Mouse (Mus musculus) v-Abl transformed pro-B cells (cell line): ENCODE results near the gene Wdr77.
"Not testable (repeated sequence)": the region's sequence is repeated elsewhere in the genome, so short reads cannot be mapped to it uniquely, and the experiment has no call there.

Experiments used
- in situ Hi-C, 2 experiments: fragments of 400-800 bp; cut with MboI; formaldehyde crosslinking; loops; one replicate each; pipeline ENCODE4 v1.15.1; 2025; ENCODE audit not compliant: unreplicated experiment in 2 of 2

Gene Wdr77

DNA sequence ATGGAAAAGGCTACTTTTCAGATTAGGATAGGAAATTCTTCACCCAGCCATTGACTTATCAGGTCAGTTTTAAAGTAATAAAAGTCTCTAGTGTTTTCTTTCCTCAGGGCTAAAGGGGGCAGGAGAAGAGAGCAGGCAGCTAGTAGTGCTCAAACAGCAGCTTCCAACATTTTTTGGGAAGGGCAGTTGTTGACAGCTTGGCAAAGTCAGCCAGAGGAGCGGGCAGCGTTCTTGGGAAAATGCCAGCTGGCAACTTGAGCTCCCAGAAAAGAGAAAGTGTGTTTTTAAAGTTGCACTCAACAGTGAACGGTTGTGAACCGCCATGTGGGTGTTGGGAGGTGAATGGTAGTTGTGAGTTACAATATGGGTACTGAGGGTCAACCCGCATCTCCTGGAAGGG is 24.1 kb upstream of the Wdr77 start:
- in situ Hi-C loops: no loop called here

DNA sequence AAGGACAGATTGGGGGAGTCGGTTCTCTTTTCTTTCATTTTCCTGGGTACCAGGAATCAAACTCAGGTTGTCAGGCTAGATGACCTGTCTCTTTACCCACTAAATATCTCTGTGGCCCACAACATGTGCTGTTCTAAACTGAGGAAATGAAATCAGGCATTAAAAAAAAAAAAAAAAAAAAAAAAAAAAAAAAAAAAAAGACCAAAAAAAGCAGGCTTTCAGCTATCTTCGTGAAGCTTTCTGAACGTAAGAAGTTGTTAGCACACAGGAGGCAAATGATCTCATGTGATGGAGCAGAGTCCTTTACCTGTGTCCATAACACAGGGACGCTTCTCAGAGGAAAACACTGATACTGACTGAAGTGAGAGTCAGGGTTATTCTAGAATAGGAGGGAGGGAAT is 23.1 kb upstream of the Wdr77 start:
- in situ Hi-C loops: no loop called here

DNA sequence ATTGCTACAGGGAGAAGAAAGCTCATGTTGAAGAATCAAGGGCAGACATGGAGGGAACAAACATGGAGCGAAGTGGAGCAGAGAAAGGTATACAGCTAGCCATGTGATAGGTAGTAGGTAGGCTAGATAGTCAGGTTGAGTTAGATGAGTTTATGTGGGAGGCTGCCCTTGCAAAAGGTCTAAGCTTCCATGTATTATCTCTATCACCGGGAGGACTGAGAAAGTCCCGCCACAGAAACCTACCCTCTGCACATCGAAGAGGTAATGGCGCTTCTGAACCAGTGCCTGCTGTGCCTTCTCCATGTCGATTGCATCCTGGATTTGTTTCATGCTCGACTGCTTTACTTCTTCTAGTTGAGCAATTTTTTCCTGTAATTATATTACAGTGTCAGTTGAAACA is 7.8 kb upstream of the Wdr77 start:
- in situ Hi-C loops: loop anchor here in 1 of 2 experiments (10.0 kb wide), 1 partner anchor 157 kb away; no protein-coding TSS in a partner anchor

DNA sequence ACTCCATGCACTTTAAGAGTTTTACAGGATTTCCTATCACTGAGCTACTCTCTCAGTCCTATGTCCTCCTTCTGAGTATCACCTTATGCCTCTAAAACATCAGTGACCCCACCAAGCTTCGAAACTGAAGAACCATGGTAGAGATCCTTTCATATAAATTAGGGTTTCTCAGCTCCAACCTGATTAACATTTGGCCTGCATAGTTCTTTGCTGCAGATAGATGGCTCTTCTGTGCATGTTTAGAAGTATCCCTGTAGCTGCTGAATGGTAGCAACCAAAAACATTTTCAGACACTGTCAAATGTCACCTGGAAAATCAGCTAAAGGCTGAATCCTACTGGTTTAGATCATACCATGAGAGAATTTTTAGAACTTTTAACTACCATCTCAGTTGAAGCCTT is 1.9 kb upstream of the Wdr77 start:
- in situ Hi-C loops: loop anchor here in 1 of 2 experiments (10.0 kb wide), 1 partner anchor 162 kb away; no protein-coding TSS in a partner anchor

DNA sequence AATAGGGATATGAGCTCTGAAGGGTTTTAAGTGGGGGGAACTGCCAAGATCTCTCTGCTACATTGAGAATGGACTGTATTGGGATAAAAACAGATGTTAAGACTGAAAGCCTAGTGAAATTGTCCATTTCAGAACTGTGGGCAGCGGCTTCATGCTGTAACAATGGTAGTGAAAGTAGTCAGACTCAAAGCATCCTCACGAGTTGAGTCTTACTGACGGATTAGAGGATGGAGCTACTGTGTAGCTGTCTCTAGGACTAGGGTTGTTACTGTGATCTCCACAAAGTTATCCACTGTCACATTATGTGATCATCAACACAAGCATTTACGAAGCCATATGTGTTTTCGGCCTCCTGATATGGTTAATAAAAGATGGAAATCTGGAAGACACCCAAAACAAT is 965 bp upstream of the Wdr77 start:
- in situ Hi-C loops: loop anchor here in 1 of 2 experiments (10.0 kb wide), 1 partner anchor 163 kb away; no protein-coding TSS in a partner anchor

DNA sequence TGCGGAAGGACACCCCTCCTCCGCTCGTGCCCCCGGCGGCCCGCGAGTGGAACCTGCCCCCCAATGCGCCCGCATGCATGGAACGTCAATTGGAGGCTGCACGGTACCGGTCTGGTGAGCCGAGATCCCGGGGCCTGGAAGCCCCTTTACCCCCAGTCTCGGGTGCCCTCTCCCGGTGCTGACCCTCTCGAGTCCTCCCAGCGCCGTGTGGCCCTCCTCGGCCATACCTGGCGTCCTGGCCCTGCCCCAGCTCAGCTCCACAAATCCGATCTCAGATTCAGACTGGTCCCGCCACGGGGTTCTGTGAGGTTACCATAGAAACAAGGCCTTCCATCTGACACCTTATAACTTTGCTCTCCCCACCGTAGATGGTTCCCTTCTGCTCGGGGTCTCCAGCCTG is 416 bp downstream of the Wdr77 start:
- in situ Hi-C loops: loop anchor here in 1 of 2 experiments (10.0 kb wide), 1 partner anchor 165 kb away; no protein-coding TSS in a partner anchor

DNA sequence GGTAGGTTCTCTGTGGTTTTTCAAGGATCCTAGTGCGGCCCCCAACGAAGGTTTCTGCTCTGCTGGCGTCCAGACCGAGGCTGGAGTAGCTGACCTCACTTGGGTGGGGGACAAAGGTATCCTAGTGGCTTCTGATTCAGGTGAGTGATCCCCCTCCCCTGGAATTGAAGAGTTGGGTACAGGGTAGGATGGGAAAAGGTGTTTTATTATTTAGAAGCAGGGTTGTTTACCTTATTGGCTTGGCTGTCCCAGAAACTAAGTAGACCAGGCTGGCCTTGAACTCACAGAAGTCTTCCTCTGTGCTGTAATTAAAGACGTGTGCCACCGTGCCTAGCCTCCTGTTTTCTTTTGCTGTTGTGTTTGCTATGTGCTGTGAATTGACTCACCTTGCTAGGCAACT is 830 bp downstream of the Wdr77 start, which contains the start of gene Atp5f1:
TSS of gene Atp5f1 (minus strand) at position 101 of the 400 bp plus-strand sequence.
- in situ Hi-C loops: loop anchor here in 1 of 2 experiments (10.0 kb wide), 1 partner anchor 165 kb away; no protein-coding TSS in a partner anchor

DNA sequence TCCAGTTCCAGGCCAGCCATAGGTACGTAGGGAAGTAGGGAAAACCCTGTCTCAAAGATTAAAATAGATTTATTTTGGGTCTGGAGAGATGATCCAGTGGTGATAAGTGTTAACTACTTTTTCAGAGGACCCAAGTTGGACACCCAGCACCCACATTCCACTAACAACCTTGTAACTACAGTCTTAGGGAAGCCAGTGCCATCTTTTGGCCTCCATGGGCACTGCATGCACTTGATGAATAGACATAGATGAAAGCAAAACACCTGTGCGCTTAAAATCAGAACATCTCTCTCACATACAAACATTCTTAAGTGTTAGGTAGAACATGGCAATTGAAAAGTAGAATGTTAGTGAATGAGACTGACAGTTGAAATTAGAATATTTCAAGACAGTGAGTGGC is 1.5 kb downstream of the Wdr77 start:
- in situ Hi-C loops: no loop called here

DNA sequence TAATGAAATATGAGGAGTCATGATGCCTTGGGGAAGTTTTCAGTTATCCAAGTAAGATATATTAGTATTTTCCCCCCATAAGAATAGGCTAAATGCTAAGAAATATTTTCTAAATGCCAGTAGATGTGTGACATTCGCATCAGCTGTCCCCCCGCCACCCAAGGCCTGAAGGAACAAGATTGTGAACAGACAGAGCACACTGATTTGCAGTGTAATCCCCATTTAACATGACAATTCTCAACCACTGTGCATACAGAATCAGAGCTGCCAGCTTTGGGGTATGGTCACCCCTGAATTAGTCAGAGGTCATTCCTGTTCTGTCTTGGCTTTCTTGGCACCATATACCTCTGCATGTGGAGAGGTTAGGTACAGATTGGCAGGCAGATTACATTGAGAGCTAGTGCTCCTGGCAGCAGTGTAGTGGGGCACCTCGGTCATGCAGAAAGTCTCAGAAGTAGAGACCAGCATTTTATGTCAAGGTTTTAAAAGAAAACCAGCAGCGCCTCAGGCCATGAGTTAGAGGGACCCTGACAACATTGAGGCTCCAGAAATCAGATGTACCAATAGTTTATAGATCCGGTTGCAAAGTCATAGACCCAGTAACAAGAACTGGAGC is 12.8 kb downstream of the Wdr77 start:
- in situ Hi-C loops: no loop called here

DNA sequence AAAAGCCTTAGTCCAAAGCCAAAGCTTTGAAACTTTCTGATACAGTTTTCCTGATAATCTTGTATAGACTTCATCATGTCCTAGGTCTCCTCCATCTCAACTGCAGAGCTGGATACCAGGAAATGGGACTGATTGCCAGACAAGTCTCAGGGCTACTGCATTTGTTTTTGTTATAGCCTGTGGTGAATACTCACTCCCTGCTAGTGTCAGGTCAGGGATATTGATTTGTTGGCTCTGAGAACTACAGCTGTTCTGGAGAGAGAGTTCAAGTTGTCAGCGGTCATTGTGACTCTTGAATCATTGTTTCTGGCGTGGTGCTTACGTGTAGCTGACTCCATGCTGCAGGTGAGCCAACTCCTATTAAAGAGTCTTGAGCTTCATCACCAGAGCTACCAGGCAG is 14.2 kb downstream of the Wdr77 start, which contains the start of gene Ovgp1:
TSS of gene Ovgp1 (plus strand) at position 301 of the 400 bp plus-strand sequence.
- in situ Hi-C loops: no loop called here

DNA sequence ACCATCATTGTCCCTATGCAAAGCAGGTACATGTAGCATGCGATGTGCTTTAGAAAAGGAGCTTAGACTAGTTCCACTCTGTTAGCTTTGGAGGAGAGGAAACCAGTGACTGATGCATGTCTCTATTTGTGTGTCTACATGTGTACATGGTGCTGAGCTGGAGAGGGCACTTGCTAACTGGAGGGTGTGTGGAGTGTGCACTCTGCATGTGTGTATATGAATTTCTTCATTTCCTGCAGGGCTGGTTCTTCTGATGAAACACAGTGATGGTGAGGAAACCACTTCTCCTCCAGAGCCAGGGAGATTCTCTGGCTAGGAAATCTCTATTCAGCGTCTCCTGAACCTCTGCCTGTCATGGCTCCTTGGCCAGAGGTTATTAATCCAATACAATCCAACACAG is 15.0 kb downstream of the Wdr77 start:
- in situ Hi-C loops: no loop called here

DNA sequence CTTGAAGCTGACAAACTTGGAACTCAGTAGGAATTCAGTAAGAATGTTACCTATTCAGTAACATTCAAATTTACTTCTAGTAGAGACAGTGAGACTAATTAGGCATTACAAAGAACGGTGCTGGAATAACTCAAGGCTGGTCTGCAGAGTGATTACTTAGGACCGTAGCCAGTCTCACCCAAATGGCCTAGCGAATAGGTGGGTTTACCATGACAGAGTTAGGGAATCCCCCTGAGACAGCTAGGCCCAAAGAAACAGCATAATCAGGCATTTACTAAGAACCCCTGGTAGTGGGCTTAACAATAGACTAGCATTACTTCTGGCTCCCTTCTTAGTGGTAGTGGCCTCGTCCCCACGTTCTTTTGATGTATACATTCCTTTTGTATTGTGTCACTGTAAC is 30.4 kb downstream of the Wdr77 start:
- in situ Hi-C loops: loop anchor here (5.0 to 25.0 kb wide), 5 partner anchors 458 to 1098 kb away; no protein-coding TSS in a partner anchor

DNA sequence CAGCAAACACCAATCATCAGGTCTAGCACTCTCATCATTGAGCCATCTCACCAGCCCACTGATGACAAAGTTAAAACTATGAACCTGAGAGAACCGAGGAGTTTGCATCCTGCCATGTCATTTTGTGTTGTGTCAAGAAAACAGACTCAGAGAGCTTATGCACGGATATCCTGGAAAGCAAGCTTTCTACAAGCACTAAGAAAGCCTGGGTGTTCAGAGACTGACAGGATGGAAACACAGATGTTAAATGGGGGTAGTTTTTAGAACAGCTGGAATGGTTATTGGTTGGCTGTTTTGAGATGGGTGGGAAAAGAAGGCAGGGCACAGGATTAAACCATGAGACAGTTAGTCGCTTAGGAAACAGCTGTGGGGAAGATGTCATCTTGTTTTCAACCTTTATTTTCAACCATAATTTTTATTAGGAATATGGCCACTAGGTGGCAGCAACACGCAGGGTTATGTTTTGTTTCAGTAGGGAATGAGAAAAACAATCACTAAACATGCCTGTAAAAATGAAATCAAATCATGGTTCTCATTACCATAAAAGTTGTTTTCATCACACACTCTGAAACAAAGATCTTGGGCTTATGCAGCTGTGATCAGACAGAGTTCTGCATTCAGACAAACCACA is 32.6 kb downstream of the Wdr77 start:
- in situ Hi-C loops: loop anchor here (5.0 to 25.0 kb wide), 5 partner anchors 456 to 1096 kb away; no protein-coding TSS in a partner anchor

DNA sequence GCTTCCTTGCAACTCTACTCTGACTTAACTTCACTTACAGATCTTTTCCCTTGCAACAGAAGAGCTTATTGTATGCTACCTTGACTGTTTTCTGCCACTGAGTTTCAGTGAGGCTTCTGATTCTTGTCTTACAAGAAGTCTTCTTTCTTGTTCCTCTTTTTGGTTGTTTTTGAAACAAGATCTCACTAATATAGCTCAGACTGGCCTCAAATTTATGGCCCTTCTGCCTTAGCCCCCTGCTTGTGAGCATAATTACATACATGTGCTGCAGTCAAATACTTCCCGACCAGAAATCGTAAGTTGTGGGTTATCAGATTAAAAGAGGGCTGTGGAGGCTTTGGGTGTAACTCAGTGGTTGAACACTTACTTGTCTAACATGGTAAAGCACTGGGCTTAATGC is 35.6 kb downstream of the Wdr77 start:
- in situ Hi-C loops: loop anchor here (5.0 to 25.0 kb wide), 5 partner anchors 453 to 1093 kb away; no protein-coding TSS in a partner anchor

DNA sequence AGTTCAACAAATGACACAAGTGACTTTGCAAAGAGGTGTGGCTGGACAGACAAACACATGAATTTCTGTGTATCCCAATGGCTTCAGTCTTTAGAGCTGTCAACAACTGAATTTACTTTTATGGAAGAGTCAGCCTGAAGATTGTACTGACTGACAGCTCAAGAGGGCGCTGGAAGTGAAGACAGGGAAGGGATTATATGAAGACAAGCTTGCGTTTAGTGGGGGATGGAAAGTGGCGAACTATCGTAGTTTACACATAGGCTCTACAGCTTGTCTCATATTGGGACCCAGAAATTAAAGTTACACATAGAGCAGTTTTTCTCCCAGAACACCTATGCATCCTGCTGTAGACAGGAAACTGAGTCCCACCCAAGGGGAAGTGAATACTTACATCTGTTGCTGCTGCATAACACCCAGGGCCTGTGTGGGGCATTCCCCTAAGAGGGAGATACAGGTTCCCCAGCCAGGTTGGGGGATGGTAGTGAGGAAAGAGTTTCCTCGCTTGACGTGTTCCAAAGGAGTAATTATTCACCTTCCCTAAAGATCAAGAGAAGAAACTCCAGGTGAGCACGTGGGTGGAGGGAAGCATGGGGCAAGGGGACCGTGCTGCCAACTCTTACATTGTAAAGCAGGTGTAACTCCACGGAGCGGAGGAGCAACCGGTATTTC is 41.7 kb downstream of the Wdr77 start:
- in situ Hi-C loops: no loop called here

DNA sequence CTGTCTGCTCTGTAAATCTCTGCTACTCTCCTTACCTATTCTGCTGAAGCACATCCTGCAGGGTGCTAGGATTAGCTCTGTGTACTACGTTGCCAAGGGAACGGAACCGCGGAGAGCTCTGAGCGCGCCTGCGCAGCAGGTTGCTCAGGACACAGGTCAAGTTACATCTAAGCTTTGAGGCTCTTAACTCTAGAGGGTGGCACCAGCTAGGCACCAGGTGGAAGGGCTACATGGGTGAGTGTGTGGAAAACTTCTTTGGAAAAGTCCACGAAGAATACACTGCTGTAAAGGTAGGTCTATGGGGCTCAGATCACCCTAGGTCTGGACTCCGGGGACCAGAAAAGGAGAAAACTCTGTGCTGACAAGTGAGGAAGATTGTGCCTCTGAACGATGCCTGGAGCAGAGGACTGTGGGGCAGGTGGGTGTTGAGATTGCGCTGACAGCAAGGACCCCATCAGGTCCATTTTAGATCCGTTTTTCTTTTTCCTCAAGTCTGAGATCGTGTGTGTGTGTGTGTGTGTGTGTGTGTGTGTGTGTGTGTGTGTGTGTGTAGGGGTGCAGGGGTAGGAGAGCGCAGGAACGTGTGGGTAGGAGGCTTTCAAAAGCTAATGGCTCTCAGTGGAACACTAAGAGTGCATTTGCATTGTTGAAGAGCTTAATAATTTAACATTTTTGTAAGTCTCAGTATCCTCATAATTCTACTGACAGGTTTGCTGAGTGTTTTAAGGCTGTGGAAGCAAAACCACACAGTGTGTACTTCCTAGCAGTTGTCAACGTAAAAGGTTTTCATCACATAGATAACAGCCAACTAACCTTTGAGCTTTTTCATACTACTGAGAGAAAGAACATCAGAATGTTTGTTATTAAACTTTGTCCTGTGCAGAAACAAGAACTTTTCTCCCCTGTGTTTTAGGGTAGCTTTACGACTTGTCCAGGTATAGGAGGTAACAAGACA is 42.5 kb downstream of the Wdr77 start:
- in situ Hi-C loops: no loop called here

DNA sequence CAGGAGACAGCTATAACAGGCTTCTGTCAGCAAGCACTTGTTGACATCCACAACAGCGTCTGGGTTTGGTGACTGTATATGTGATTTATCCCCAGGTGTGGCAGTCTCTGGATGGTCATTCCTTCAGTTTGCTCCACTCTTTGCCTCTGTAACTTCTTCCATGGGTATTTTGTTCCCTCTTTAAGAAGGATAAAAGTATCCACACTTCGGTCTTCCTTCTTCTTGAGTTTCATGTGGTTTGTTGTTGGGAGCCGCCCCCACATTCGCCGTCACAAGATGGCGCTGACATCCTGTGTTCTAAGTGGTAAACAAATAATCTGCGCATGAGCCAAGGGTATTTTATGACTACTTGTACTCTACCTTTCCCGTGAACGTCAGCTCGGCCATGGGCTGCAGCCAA is 44.2 kb downstream of the Wdr77 start:
- in situ Hi-C loops: not testable (repeated sequence)

DNA sequence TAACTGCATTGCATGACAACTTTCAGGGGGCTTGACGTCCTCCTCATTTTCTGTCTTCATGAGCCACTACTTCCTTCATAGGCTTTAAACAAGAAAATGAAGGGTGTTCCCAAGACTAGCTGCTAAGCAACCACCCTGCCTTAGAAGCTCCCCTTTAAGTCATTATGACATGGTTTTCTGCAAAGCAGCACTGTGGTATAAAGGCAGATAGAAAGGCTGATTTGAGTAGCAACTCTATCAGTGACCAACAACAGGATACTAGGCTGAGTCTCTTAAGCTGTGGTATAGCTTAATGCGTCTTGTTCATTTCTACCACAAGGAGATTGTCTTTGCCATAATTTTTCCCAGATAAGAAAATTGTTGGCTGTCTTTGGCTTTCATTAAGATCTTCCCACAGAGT is 55.4 kb downstream of the Wdr77 start, which contains the start of gene Pifo:
TSS of gene Pifo (minus strand) at position 101 of the 400 bp plus-strand sequence.
- in situ Hi-C loops: no loop called here
